Mouse (Mus musculus) embryo, embryonic 10 days (tissue): ENCODE measurements around the gene Inpp5a.

ENCODE experiments used
- DNase-seq: peaks from one replicate; pipeline ENCODE4 v3.0.0-alpha.2; 2015; ENCODE audit warnings: low spot score

Inpp5a gene

GRCm38 (mm10) chr7:139580851-139581775, 192.2 kb downstream of the Inpp5a start:
- peak; percentile 59 for DNase-seq

GRCm38 (mm10) chr7:139581801-139582571, 193.1 kb downstream of the Inpp5a start:
- no peak for DNase-seq

GRCm38 (mm10) chr7:139582595-139582994, 193.7 kb downstream of the Inpp5a start, which contains the start of gene Nkx6-2:
Gene Nkx6-2 (minus strand): TSS chr7:139582797.
- peak; percentile 90 for DNase-seq

GRCm38 (mm10) chr7:139583094-139583737, 194.3 kb downstream of the Inpp5a start:
- no peak for DNase-seq

- no peak for DNase-seq
Measured at GRCm38 (mm10) chr7:139584221-139585175, 195.6 kb downstream of the Inpp5a start.

- no peak for DNase-seq
Measured at GRCm38 (mm10) chr7:139585183-139585821, 196.4 kb downstream of the Inpp5a start.

GRCm38 (mm10) chr7:139587919-139588318, 199.0 kb downstream of the Inpp5a start:
- no peak for DNase-seq

- DNase-seq = peak; percentile 75
Measured at GRCm38 (mm10) chr7:139590302-139590701, 201.4 kb downstream of the Inpp5a start.

- DNase-seq = no peak
Measured at GRCm38 (mm10) chr7:139591311-139591710, 202.4 kb downstream of the Inpp5a start.

- DNase-seq = no peak
Measured at GRCm38 (mm10) chr7:139595311-139595710, 206.4 kb downstream of the Inpp5a start.

- no peak for DNase-seq
Measured at GRCm38 (mm10) chr7:139595862-139596261, 207.0 kb downstream of the Inpp5a start.

GRCm38 (mm10) chr7:139610328-139610727, 221.4 kb downstream of the Inpp5a start:
- DNase-seq = no peak

- DNase-seq = peak; percentile 85
Measured at GRCm38 (mm10) chr7:139615767-139616766, 227.2 kb downstream of the Inpp5a start.

GRCm38 (mm10) chr7:139622568-139622967, 233.7 kb downstream of the Inpp5a start:
- no peak for DNase-seq

GRCm38 (mm10) chr7:139625156-139625555, 236.2 kb downstream of the Inpp5a start:
- no peak for DNase-seq
